Mouse (Mus musculus): ENCODE data around the gene 1700017D01Rik. TPM values are rescaled to one million over a fixed set of nuclear protein-coding genes. Genes with fewer than 3 reads are reported as not detected.
"Not testable (repeated sequence)": the region's sequence is repeated elsewhere in the genome, so short reads cannot be mapped to it uniquely, and the experiment has no call there.

1700017D01Rik gene
- polyA plus RNA-seq, 1 experiment from 2014 or later = not detected

GRCm38 (mm10) chr19:11092131-11092530 lies 38.5 kb downstream of the 1700017D01Rik start:
- H3K27ac ChIP-seq; ATAC-seq (ENCODE audit: insufficient number of reproducible peaks, insufficient read depth, low FRiP score, low TSS enrichment, low read depth); H3K4me1 ChIP-seq (replicated peaks); H3K9me3 ChIP-seq; H3K9ac ChIP-seq (replicated peaks); H3K36me3 ChIP-seq: not testable (repeated sequence)
- 4% methylated on average over 50 of the region's 50 CpGs for WGBS
- Histone ChIP-seq H3K27me3 (peaks cover 31% of the 10 kb centered on the region), H3K4me2 (peak overlapping the region; percentile 59), H3K4me3 (replicated peaks) (peak overlapping the region; percentile 40)

DNA sequence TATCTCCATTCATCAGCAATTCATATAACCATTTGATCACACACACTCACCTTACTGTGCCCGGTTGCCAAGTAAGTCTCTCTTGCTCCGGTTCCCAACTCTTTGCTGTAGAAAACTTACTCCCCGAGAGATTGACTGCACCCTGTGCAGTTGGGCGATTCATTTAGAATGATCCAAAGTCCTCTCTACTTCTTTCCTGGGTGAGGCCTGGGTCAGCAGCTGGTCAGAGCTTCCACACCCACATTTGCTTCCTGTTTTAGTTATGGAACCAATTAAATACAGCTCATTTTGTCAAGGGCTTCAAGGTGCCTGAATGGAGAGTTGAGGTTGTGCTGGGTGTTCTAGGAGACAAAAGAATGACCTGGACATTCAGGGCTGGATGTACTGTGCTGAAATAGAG lies 49.7 kb downstream of the 1700017D01Rik start, which contains the start of gene Ms4a8a:
TSS of gene Ms4a8a (minus strand) at position 169 of the 400 bp plus-strand sequence.
- ATAC-seq (ENCODE audit: insufficient number of reproducible peaks, insufficient read depth, low FRiP score, low TSS enrichment, low read depth) = no peak
- 87% methylated on average over 4 of the region's 4 CpGs for WGBS
- no peaks in the 10 kb centered on the region for H3K9me3 ChIP-seq
- no peak within 1 kb of the TSS for H3K4me2 ChIP-seq
- no peak within 1 kb of the TSS for H3K9ac ChIP-seq (replicated peaks)
- no peak within 1 kb of the TSS for H3K4me3 ChIP-seq (replicated peaks)
- no peaks in the 10 kb centered on the region for H3K36me3 ChIP-seq
- no peaks in the 10 kb centered on the region for H3K4me1 ChIP-seq (replicated peaks)
- H3K27me3 ChIP-seq = no peaks in the 10 kb centered on the region
- H3K27ac ChIP-seq = no peak within 1 kb of the TSS

GRCm38 (mm10) chr19:11070364-11070763 lies 60.3 kb downstream of the 1700017D01Rik start:
- H3K4me1 ChIP-seq (replicated peaks) = no peaks in the 10 kb centered on the region
- H3K36me3 ChIP-seq = no peaks in the 10 kb centered on the region
- no peak overlapping the region for H3K4me3 ChIP-seq (replicated peaks)
- no peak overlapping the region for H3K4me2 ChIP-seq
- WGBS = 73% methylated on average over 3 of the region's 3 CpGs
- H3K27ac ChIP-seq = no peak overlapping the region
- ATAC-seq (ENCODE audit: insufficient number of reproducible peaks, insufficient read depth, low FRiP score, low TSS enrichment, low read depth) = no peak
- H3K9ac ChIP-seq (replicated peaks) = no peak overlapping the region
- no peaks in the 10 kb centered on the region for H3K27me3 ChIP-seq
- no peaks in the 10 kb centered on the region for H3K9me3 ChIP-seq

DNA sequence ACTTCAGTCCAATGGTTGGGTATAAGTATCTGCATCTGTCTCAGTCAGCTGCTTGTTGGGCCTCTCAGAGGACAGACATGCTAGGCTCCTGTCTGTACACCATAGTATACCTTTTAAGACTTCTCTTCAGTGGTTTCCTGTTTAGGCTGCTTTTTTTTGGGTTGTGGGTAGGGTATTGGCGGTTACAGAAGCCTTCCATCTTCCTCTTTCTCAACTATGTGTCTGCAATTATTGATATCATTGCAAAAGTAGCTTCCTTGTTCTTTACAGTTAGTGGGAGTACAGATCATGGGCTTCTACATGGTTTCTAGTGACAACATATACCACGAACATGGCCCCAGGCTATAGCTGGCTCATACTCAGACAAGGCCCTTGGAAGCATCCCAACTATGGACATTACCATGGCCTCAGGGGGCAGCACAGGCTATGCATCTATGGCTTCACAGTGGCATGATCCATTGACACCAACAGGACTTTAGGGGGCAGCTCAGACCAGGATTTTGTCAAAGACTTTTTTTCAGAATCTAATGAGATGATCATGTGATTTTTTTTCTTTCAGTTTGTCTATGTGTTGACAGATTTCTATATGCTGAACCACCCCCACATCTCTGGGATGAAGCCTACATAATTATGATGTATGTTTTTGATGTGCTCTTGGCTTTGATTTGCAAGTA lies 65.3 kb downstream of the 1700017D01Rik start:
- Histone ChIP-seq H3K9ac (replicated peaks) (no peak overlapping the region), H3K4me2 (no peak overlapping the region), H3K36me3 (no peaks in the 10 kb centered on the region), H3K27ac (no peak overlapping the region), H3K27me3 (no peaks in the 10 kb centered on the region), H3K9me3 (no peaks in the 10 kb centered on the region; the same call in 1 of the 2 replicates), H3K4me1 (replicated peaks) (no peaks in the 10 kb centered on the region), H3K4me3 (replicated peaks) (no peak overlapping the region)
- no peak for ATAC-seq (ENCODE audit: insufficient number of reproducible peaks, insufficient read depth, low FRiP score, low TSS enrichment, low read depth)
- WGBS = 81% methylated on average over 2 of the region's 2 CpGs

DNA sequence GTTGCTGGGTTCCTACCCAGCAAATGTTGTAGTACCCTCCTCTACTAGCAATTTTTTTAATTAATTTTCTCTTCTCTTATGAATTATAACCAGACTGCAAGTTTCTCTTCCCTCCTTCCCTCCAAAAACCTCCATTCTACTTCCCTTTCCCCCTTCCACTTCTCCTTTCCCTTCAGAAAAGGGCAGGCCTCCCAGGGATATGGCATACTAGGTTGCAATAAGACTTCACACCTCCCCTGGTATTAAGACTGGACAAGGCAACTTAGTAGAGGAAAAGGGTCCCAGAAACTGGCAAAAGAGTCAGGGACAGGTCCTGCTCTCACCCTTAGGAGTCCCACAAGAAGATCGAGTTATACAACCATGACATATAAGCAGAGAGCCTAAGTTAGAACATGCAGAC lies 69.8 kb downstream of the 1700017D01Rik start:
- ATAC-seq (ENCODE audit: insufficient number of reproducible peaks, insufficient read depth, low FRiP score, low TSS enrichment, low read depth) = no peak
- Histone ChIP-seq H3K36me3 (no peaks in the 10 kb centered on the region), H3K4me2 (no peak overlapping the region), H3K4me3 (replicated peaks) (no peak overlapping the region), H3K4me1 (replicated peaks) (no peaks in the 10 kb centered on the region), H3K27ac (no peak overlapping the region), H3K9ac (replicated peaks) (no peak overlapping the region), H3K9me3 (no peaks in the 10 kb centered on the region; the same call in 1 of the 2 replicates), H3K27me3 (no peaks in the 10 kb centered on the region)
- WGBS = 79% methylated on average over 1 of the region's 1 CpGs

DNA sequence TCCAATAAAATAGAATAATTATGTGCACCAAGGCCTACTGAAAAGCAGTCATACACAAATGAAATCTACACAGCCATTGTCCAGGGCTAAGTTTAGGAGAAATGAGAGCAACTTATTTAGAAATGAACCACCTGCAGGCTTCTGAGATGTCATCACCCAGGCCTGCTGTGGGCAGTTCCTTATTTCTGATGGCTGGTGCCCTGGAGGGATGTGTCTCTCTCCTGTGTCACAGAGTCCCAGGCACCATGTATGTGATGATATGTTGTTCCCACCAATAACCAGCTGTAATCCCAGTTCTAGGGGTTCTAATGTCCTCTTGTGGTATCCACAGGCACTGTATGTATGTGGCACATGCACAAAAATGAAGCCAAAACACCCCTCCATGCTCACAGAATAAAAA lies 70.7 kb downstream of the 1700017D01Rik start:
- H3K36me3 ChIP-seq = no peaks in the 10 kb centered on the region
- H3K27ac ChIP-seq = no peak overlapping the region
- no peaks in the 10 kb centered on the region for H3K27me3 ChIP-seq
- no peak overlapping the region for H3K4me2 ChIP-seq
- H3K9ac ChIP-seq (replicated peaks) = no peak overlapping the region
- no peak for ATAC-seq (ENCODE audit: insufficient number of reproducible peaks, insufficient read depth, low FRiP score, low TSS enrichment, low read depth)
- no peaks in the 10 kb centered on the region; the same call in 1 of the 2 replicates for H3K9me3 ChIP-seq
- H3K4me3 ChIP-seq (replicated peaks) = no peak overlapping the region
- no peaks in the 10 kb centered on the region for H3K4me1 ChIP-seq (replicated peaks)

DNA sequence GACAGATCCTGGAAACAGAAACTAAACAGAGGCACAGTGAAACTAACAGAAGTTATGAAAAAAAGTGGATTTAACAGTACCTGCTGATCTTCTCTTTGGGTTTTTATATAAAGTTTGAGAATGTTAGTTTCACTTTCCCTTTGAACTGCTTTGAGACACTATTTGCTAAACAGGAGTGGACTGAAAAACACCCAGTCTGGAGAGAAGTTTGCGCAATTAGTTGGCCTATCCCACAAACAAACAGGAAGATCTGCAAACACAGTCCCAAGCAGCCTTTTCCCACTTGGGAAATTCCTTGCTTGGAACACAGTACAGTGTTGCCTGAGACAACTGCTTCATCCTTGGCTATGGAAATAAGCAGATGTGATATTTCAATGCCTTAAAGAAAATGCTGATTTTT lies 75.0 kb downstream of the 1700017D01Rik start:
- H3K27ac ChIP-seq; H3K9me3 ChIP-seq; H3K27me3 ChIP-seq; H3K4me2 ChIP-seq; H3K4me3 ChIP-seq (replicated peaks); H3K9ac ChIP-seq (replicated peaks); H3K4me1 ChIP-seq (replicated peaks); H3K36me3 ChIP-seq; ATAC-seq (ENCODE audit: insufficient number of reproducible peaks, insufficient read depth, low FRiP score, low TSS enrichment, low read depth): not testable (repeated sequence)
- WGBS = 92% methylated on average over 1 of the region's 1 CpGs

DNA sequence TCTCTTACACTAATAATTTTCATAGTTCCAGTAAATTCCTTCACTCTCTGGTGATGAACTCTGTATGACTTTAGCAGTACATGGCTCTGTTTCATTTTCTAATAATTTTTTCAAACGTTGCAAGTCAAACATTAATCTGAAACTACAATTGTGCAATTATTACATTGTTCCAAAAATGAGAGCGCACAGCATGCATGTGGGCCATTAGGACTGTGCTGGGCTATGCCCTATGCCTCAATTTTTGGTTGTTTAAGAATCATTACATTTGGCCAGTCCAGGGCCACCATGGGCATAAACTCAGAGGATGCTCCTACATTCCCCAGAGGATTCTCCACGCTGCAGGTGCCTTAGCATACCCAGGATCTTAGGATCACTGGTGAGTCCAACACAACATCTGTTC lies 77.4 kb downstream of the 1700017D01Rik start:
- Histone ChIP-seq H3K4me1 (replicated peaks) (no peaks in the 10 kb centered on the region), H3K9ac (replicated peaks) (no peak overlapping the region), H3K27me3 (no peaks in the 10 kb centered on the region), H3K9me3 (no peaks in the 10 kb centered on the region), H3K4me2 (no peak overlapping the region), H3K27ac (no peak overlapping the region), H3K36me3 (no peaks in the 10 kb centered on the region), H3K4me3 (replicated peaks) (no peak overlapping the region)
- 65% methylated on average over 3 of the region's 3 CpGs for WGBS
- no peak for ATAC-seq (ENCODE audit: insufficient number of reproducible peaks, insufficient read depth, low FRiP score, low TSS enrichment, low read depth)

GRCm38 (mm10) chr19:11052877-11053276 lies 77.8 kb downstream of the 1700017D01Rik start:
- no peaks in the 10 kb centered on the region for H3K9me3 ChIP-seq
- H3K4me1 ChIP-seq (replicated peaks) = no peaks in the 10 kb centered on the region
- H3K4me3 ChIP-seq (replicated peaks) = no peak overlapping the region
- WGBS = 50% methylated on average over 5 of the region's 5 CpGs
- ATAC-seq (ENCODE audit: insufficient number of reproducible peaks, insufficient read depth, low FRiP score, low TSS enrichment, low read depth) = no peak
- H3K9ac ChIP-seq (replicated peaks) = no peak overlapping the region
- no peak overlapping the region for H3K27ac ChIP-seq
- no peaks in the 10 kb centered on the region for H3K36me3 ChIP-seq
- no peak overlapping the region for H3K4me2 ChIP-seq
- no peaks in the 10 kb centered on the region for H3K27me3 ChIP-seq

DNA sequence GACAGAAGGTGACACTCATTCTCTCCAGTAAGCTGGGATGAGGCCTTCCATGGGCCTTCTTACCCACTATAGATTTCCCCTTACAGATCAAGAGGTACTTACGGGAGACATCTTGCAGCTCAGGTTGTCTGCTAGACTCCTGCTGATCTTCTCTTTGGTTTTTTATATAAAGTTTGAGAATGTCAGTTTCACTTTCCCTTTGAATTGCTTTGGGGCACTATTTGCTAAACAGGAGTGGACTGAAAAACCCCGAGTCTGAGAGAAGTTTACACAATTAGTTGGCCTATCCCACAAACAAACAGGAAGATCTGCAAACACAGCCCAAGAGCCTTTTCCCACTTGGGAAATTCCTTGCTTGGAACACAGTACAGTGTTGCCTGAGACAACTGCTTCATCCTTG lies 80.4 kb downstream of the 1700017D01Rik start:
- H3K27me3 ChIP-seq = no peaks in the 10 kb centered on the region
- H3K9ac ChIP-seq (replicated peaks) = no peak overlapping the region
- no peak overlapping the region for H3K4me3 ChIP-seq (replicated peaks)
- no peaks in the 10 kb centered on the region for H3K4me1 ChIP-seq (replicated peaks)
- H3K27ac ChIP-seq = no peak overlapping the region
- H3K36me3 ChIP-seq = no peaks in the 10 kb centered on the region
- WGBS = 64% methylated on average over 2 of the region's 2 CpGs
- no peak for ATAC-seq (ENCODE audit: insufficient number of reproducible peaks, insufficient read depth, low FRiP score, low TSS enrichment, low read depth)
- no peak overlapping the region for H3K4me2 ChIP-seq
- no peaks in the 10 kb centered on the region for H3K9me3 ChIP-seq

DNA sequence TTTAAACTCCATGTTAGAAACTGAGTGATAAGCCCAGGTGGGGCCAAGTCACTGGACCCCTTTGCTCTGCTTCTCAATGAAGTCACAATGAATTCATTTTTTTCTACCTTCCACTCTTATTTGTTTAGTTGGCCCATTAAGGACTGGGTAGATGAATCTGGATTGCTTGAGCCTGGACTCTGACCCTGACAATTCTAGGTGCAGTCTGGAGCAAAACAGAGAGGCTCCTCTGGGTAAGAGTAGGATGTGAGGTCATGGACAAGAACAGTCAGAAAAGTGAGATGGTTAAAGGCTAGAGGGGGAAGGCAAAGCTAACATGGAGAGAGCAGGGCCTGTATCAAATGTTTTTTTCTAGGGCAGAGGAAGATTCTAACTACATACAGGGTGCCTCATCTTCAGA lies 81.2 kb downstream of the 1700017D01Rik start:
- H3K9me3 ChIP-seq = no peaks in the 10 kb centered on the region
- no peak overlapping the region for H3K4me3 ChIP-seq (replicated peaks)
- no peak overlapping the region for H3K27ac ChIP-seq
- no peak for ATAC-seq (ENCODE audit: insufficient number of reproducible peaks, insufficient read depth, low FRiP score, low TSS enrichment, low read depth)
- no peaks in the 10 kb centered on the region for H3K27me3 ChIP-seq
- H3K36me3 ChIP-seq = no peaks in the 10 kb centered on the region
- no peak overlapping the region for H3K4me2 ChIP-seq
- no peak overlapping the region for H3K9ac ChIP-seq (replicated peaks)
- H3K4me1 ChIP-seq (replicated peaks) = no peaks in the 10 kb centered on the region; the same call in 1 of the 2 replicates

- ATAC-seq (ENCODE audit: insufficient number of reproducible peaks, insufficient read depth, low FRiP score, low TSS enrichment, low read depth) = no peak
- H3K4me3 ChIP-seq (replicated peaks) = no peak overlapping the region
- WGBS = 82% methylated on average over 1 of the region's 1 CpGs
- no peak overlapping the region for H3K27ac ChIP-seq
- H3K36me3 ChIP-seq = no peaks in the 10 kb centered on the region
- H3K4me2 ChIP-seq = no peak overlapping the region
- H3K4me1 ChIP-seq (replicated peaks) = no peaks in the 10 kb centered on the region; the same call in 1 of the 2 replicates
- no peaks in the 10 kb centered on the region for H3K27me3 ChIP-seq
- H3K9me3 ChIP-seq = no peaks in the 10 kb centered on the region
- no peak overlapping the region for H3K9ac ChIP-seq (replicated peaks)
These were observed 82.2 kb downstream of the 1700017D01Rik start for GRCm38 (mm10) chr19:11048503-11048902.
